Mouse (Mus musculus) thymus, postnatal 10 days (tissue): ENCODE data around the gene Mogat2.

ENCODE experiments used
- DNase-seq, 2 experiments: peaks; one replicate each; pipeline ENCODE4 v3.0.0; 2021; ENCODE audit warnings: low spot score in 2 of 2

Gene Mogat2

DNA sequence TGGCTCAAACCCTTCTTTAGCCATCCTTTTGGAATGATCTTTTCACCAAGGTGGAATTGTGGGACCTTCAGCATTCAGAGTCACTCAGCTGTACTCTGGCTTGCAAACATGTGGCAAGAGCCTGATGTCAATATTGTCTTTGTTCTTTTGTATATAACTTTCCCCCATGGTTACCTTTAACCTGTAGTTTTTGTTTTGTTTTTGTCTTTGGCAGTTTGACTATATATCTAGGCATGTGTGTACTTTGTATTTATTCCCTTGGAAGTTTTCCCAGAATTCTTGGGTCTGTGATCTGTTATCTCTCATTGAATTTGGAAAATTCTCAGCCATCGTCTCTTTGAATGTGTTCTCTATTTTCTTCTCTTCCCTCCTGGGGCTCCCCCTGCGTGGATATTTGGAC, 43.9 kb downstream of the Mogat2 start:
- no peak for DNase-seq

DNA sequence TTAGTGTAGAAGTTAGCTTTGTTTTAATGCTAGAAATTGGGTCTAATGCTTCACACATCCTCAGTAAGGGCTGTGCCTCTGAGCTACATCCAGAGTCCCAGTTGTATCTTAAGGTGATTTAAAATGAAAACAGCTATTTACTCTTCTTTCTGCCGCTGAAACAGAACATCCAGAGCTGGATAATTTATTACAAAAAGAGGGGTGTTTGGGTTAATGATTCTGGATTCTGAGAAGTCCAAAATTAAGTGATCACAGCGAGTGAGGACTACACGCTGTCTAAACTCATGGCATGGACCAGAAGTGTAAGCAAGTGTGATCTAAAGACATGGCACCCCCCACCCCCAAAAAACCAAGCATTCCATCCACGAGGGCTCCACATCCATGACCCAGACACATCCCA, 44.5 kb downstream of the Mogat2 start:
- DNase-seq: no peak

GRCm38 (mm10) chr7:99191411-99191810, 47.0 kb downstream of the Mogat2 start:
- no peak for DNase-seq

DNA sequence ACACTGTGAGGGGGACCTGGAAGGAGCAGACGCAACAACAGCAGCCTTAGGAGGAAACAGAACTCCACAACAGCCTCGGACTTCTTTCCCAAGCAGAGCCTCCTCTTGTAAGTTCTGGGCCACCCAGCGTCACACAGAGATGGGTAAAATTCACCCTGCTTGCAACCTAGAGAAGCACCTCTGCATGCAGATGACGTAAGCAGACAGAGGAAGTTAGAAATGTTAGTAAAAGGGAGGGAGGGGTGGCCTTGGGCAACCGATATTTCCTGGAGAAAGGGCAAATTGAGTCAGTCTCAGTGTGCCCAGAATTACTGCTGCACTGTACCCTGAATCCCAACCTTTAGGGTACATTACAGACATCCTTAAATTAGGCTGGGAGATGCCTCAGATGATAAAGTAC, 48.5 kb downstream of the Mogat2 start:
- DNase-seq: no peak

DNA sequence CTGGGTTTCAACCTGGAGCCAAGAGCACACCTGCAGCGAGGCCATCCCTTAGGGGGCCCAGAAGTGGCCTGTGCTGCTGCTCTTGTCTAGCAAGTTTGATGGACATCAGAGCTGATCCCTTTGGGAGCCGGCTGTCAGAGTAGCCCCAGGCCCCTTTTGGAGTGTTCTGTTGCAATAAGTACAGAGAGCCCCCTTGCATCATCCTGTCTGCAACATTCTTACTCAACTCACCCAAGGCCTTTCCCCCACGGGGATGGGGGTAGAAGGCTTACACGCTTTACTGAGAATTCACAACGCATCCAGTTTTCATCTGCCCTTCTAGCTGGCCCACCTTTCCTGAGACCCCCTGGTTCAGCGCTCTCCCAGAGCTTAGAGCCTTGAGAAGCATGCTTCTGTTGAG, 49.8 kb downstream of the Mogat2 start:
- DNase-seq: no peak

DNA sequence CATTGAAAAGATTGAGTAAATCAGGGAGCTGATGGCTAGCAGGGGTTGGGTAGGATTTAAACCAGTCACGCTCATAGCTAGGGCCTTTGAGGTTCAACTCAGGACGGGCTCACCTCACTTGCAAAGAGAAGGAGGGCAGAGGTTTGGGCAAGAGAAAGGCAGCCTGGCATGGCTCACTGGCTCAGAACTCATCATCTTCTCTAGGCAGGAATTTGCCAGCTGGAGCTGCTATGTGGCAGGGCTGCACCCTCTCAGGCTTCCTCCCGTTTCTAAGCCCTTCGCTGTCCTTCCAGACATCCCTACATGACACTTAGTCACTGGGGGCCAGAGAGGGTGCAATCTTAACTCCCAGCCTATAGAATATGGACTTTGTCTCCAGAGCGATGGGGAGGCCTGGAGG, 51.0 kb downstream of the Mogat2 start:
- DNase-seq: no peak

- no peak for DNase-seq
These were observed 53.0 kb downstream of the Mogat2 start for GRCm38 (mm10) chr7:99185405-99185804.

GRCm38 (mm10) chr7:99183751-99184150, 54.7 kb downstream of the Mogat2 start:
- no peak for DNase-seq

DNA sequence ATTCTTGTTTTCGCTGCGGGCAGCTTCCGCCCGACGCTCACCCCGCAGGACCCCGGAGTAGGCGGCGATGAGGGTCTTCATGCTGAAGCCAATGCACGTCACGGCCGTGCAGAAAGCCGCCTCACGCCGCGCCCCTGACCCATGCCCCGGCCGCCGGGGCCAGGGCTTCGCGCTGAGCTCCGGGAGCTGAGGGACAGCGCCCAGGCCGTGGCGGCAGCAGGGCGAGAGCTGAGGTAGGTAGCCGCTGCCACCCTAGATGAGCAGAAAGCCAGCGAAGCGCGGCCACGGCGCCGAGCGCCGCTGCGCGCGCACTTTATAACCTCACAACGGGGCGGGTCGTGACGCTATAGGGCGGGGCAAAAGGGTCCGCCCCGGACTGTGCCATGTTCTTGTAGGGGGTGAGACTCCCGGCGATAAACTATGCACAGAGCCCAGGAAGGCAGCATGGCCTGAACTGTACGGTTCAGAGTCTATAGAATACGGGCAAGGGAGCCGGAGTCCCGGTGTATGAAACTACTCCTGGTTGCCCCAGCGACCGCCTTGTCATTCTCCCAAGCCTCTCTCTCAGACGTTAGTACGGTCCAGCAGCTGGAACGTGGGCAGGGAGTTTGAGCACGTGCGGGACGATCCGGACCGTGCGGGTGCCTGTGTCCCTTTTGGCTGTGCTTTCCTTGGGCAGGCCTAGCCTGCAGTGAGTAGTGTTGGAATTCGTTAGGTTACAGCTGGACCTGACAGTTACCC, 55.8 kb downstream of the Mogat2 start, which contains the start of gene Dgat2:
Dgat2 (minus strand) TSS at position 288 of the 741 bp plus-strand sequence.
- DNase-seq: peak; percentile 81 to 93

DNA sequence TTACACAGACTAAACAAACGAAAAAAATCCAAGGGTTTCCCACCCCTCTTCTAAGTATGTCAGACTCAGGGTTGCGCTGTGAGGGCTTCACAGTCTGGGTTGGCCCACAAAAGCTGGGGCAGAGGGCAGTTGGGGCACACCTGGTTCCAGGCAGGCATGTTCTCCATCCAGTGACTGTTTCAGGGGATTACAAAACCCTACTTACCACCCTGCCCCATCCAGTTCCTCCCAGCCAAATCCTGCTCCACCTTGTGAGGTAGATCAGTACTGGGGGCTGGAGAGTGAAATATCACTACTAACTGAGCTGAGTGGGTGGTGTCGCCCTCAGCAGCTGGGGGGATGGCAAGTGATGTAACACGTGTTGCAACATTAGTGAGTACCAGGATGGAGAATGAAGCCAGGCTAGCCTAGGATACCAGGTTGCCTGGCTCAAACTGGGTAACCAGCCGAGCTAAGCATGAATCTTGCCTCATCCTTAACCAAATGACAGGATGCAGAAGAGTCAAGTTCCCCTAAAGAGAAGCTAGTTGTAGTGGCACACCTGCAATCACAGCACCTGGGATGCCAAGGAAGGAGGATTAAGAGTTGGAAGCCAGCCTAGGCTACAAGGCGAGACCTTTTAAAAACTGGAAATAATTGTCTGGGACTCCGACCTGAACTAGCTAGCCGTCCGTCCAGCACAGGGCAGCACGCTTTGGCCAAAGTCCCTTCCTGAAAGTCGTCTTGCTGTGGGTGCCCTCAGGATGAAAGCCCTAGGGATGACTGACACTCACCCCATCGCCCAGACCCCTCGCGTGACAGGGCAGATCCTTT, 56.6 kb downstream of the Mogat2 start:
- DNase-seq: no peak

GRCm38 (mm10) chr7:99180162-99180561, 58.3 kb downstream of the Mogat2 start:
- no peak for DNase-seq

DNA sequence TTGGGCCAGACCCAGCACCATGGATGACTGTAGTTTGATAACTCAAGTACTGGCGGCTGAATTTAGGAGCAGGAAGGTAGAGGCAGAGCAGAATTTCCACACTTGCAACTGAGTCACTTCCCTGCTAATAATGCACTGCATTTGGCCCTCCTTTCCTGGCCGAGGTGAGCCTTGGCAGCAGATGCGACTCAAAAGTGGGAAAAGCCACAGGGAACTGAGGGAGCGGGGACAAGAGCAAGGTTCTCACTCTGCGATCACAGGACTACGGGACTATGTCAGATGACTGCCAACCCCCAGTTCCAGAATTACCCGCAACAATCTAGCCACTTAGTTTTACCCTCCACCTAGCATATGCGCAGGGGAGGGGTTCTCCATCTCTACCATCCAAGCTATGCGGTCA, 59.1 kb downstream of the Mogat2 start:
- no peak for DNase-seq

DNA sequence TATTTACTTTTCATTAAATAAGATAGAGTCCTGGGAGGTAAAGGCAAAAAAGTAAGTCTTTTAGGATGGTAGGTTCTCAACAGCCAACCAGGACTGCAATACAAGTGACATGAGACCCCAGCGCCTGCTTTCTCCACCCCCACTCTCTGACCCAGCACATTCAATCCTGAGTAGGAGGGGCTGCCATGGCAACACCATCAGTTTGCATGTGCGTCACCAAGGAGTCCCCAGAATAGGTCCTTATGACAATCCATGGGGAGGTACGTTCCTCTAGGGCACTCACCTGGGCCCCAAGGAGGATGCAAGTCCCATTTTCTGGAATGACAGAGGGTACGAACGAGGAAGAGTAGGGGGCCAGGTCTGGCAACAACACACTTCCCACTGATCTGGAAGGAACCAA, 61.0 kb downstream of the Mogat2 start:
- DNase-seq: no peak

DNA sequence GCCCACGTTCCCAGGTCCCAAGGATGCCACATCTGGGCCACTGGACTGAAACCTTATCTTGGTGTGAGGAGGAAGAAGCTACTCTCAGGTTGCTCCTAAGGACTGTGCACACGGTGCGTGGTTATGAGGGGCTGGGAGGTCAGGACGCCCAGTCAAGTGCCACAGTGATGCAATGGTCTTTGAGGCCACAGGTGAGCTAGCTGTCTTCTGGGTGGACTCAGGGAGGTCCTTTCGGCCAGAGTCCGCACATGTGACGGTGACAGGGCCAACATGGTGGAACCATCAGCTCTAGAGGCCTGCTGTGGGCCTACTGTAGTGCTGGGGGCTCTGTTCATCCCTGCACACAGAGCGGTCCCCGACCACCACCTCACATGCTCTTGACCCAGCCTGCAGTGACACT, 62.8 kb downstream of the Mogat2 start:
- DNase-seq: no peak

DNA sequence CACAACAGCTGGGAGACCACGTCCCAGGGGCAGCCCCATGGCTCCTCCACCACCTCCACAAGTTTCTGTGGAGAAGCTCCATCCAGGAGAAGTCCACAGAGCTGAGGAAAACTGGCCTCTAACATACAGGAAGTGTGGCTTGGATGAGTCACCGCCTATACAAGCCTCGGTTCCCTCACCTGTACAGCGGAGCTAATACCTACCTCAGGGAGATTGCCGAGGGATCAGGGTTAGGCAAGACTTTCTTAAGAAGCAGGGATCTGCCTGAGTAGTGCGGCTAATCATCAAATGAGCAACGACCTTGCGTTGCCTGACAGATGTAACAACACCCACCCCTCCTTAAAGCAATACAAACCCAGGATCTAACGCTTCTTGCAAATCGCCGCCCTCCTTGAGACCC, 63.3 kb downstream of the Mogat2 start:
- DNase-seq: no peak

DNA sequence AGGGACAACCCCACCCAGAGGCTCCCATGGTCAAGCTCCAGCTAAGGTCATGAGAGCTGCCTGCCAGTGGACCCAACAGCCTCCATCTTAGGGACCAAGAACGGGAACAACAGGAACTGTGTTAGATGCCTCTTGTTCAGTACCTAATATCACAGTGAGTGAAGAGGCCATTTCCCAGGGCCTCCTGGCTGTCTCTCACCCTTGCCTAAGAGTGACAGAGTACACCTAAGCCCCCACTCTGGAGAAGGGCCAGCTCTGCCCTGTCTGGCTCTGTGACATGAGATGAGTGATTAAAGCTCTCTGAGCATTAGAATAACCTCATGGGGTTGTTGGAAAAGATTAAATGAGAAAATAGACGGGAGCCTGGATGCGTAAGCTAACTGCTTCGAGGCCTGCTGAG, 64.4 kb downstream of the Mogat2 start:
- DNase-seq: no peak

- no peak for DNase-seq
These were observed 65.5 kb downstream of the Mogat2 start for GRCm38 (mm10) chr7:99172898-99173297.

DNA sequence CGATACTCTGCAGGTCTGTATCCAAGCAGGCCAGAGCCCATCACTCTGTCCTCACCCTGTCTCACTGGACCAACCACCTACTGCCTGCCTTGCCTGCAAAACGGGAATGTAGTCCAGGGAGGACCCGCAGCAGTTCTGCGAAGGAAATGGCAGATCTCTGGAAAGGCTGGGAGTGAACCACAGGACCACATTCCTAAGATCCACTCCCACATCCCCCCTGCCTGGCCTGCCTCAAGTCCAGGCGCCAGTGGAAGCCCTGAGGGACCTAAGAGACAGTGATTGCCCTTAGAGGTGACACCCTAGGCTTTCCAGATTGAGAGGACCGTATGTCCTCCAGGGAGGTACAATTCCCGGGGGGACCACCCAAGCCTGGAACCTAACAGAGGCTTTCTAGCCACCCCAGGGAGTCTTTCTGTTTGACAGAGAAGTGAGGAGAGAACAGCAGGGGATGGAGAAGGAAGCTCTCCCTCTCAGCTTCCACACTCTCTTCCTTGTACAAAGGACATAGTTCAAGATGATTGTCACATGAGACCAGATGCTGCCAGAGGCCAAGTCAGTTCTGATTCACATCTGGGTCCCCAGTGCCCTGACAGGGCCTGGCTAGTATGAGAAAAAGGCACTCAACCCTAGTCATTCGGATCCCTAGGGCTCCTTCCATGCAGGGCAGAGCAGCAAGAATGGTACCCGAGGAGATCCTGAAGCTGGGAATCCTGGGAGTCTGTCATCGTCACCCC, 66.5 kb downstream of the Mogat2 start:
- no peak for DNase-seq

- no peak for DNase-seq
These were observed 67.9 kb downstream of the Mogat2 start for GRCm38 (mm10) chr7:99170519-99170918.

DNA sequence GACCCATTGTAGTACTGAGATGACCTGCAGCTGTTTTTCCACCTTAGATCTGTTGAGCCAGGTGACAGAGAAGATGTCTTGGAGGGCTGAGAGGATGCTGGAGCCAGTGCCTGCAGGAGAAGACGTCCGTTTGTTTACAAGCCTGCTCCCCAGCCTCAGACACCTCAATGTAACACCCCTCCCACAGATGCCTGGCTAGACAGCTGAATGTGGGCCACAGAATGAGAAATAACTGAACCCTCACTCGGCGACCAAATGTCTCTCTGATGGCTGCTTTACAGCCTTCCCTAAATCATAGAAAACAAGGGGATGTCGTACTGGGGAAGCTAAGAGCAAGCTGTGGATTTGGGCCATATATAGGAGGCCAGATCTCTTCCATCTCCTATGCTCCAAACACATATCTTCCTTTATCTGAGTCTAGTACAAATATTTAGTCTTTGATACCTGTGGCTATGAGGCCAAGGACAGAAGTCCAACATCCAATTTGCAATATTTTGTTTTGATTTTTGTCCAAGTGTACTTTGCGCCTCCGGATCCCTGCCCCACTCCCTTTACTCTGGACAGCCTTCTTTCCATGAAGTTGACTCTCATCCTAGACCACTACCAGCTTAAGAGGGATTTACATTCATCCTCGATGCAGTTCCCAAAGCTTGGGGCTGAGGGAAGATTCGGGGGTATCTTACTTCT, 68.6 kb downstream of the Mogat2 start:
- DNase-seq: no peak
